Mouse (Mus musculus): ENCODE results near the gene Adra1b. TPM values are rescaled to one million over a fixed set of nuclear protein-coding genes. Genes with fewer than 3 reads are reported as not detected.
A peak's percentile ranks its signal among the peaks of the same experiment; 100 is the strongest.

Gene Adra1b
- polyA plus RNA-seq, 1 experiment from 2014 or later = 6.5 TPM

GRCm38 (mm10) chr11:43835880-43836740 is 64.9 kb downstream of the Adra1b start:
- peak; percentile 72 for DNase-seq (ENCODE audit: low spot score)
- no peaks in the 10 kb centered on the region for H3K4me1 ChIP-seq (ENCODE audit: insufficient read depth, low read depth, low read length)
- peak overlapping the region; percentile 68 for H3K4me2 ChIP-seq (replicated peaks; ENCODE audit: low read depth, low read length)
- TF ChIP-seq CTCF (IDR thresholded peaks at IDR 0.05) (peak; percentile 82), EP300 (IDR thresholded peaks at IDR 0.05) (no peak)
- peak; percentile 92 for ATAC-seq
- 7% methylated on average over 64 of the region's 68 CpGs for WGBS
- no peaks in the 10 kb centered on the region for H3K36me3 ChIP-seq (ENCODE audit: insufficient read depth, low read length)
- peak overlapping the region; percentile 45 for H3K4me3 ChIP-seq (ENCODE audit: low read depth, low read length)
- H3K9me3 ChIP-seq (ENCODE audit: low read length) = no peaks in the 10 kb centered on the region
- no peak overlapping the region; the same call in 1 of the 2 replicates for H3K9ac ChIP-seq (replicated peaks; ENCODE audit: low read depth)
- 0 out of 2 replicates have a peak, but pooled peaks cover 8% of the 10 kb centered on the region for H3K27me3 ChIP-seq (replicated peaks; ENCODE audit: insufficient read depth, low read length)
- H3K27ac ChIP-seq (ENCODE audit: low read length) = 0 out of 2 replicates have a peak overlapping the region, but pooled peaks have one; percentile 32

DNA sequence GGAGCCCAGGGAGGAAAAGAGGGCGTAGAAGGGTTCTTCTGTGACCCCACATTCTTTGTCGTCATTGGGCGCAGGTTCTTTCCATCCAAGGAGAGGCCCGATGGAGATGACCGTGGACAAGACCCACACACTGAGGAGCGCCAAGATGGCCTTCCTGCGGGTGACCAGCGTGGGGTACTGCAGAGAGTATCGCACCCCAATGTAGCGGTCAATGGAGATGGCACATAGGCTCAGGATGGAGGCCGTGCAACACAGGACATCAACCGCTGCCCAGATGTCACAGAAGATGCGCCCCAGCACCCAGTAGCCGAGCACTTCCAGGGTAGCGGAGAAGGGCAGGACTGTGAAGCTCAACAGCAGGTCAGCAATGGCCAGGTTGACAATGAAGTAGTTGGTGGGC is 65.6 kb downstream of the Adra1b start:
- Histone ChIP-seq H3K36me3 (ENCODE audit: insufficient read depth, low read length) (no peaks in the 10 kb centered on the region), H3K9me3 (ENCODE audit: low read length) (no peaks in the 10 kb centered on the region), H3K4me1 (ENCODE audit: insufficient read depth, low read depth, low read length) (no peaks in the 10 kb centered on the region), H3K27me3 (replicated peaks; ENCODE audit: insufficient read depth, low read length) (0 out of 2 replicates have a peak, but pooled peaks cover 8% of the 10 kb centered on the region), H3K9ac (replicated peaks; ENCODE audit: low read depth) (no peak overlapping the region), H3K4me2 (replicated peaks; ENCODE audit: low read depth, low read length) (peak overlapping the region; percentile 68), H3K4me3 (ENCODE audit: low read depth, low read length) (no peak overlapping the region), H3K27ac (ENCODE audit: low read length) (no peak overlapping the region)
- no peak for DNase-seq (ENCODE audit: low spot score)
- 95% methylated on average over 15 of the region's 15 CpGs for WGBS
- ATAC-seq = no peak
- TF ChIP-seq CTCF (IDR thresholded peaks at IDR 0.05) (no peak), EP300 (IDR thresholded peaks at IDR 0.05) (no peak)

- H3K27ac ChIP-seq (ENCODE audit: low read length) = no peak overlapping the region
- WGBS = 34% methylated on average over 11 of the region's 11 CpGs
- ATAC-seq (no peak), DNase-seq (ENCODE audit: low spot score) (no peak)
- 0 out of 2 replicates have a peak, but pooled peaks cover 8% of the 10 kb centered on the region for H3K27me3 ChIP-seq (replicated peaks; ENCODE audit: insufficient read depth, low read length)
- H3K9me3 ChIP-seq (ENCODE audit: low read length) = no peaks in the 10 kb centered on the region
- H3K4me2 ChIP-seq (replicated peaks; ENCODE audit: low read depth, low read length) = 0 out of 2 replicates have a peak overlapping the region, but pooled peaks have one; percentile 17
- no peaks in the 10 kb centered on the region for H3K4me1 ChIP-seq (ENCODE audit: insufficient read depth, low read depth, low read length)
- H3K4me3 ChIP-seq (ENCODE audit: low read depth, low read length) = 0 out of 2 replicates have a peak overlapping the region, but pooled peaks have one; percentile 3
- no peaks in the 10 kb centered on the region for H3K36me3 ChIP-seq (ENCODE audit: insufficient read depth, low read length)
- TF ChIP-seq EP300 (IDR thresholded peaks at IDR 0.05) (no peak), CTCF (IDR thresholded peaks at IDR 0.05) (no peak)
- H3K9ac ChIP-seq (replicated peaks; ENCODE audit: low read depth) = no peak overlapping the region
Measured at GRCm38 (mm10) chr11:43834531-43834930, 66.5 kb downstream of the Adra1b start.

GRCm38 (mm10) chr11:43831530-43831929 is 69.5 kb downstream of the Adra1b start:
- no peak for TF ChIP-seq EP300 (IDR thresholded peaks at IDR 0.05)
- TF ChIP-seq CTCF (IDR thresholded peaks at IDR 0.05) = no peak
- H3K4me3 ChIP-seq (ENCODE audit: low read depth, low read length) = no peak overlapping the region
- DNase-seq (ENCODE audit: low spot score) (peak; percentile 62), ATAC-seq (peak; percentile 54)
- H3K4me2 ChIP-seq (replicated peaks; ENCODE audit: low read depth, low read length) = no peak overlapping the region
- no peaks in the 10 kb centered on the region for H3K9me3 ChIP-seq (ENCODE audit: low read length)
- WGBS = 52% methylated on average over 4 of the region's 4 CpGs
- no peaks in the 10 kb centered on the region for H3K4me1 ChIP-seq (ENCODE audit: insufficient read depth, low read depth, low read length)
- H3K27ac ChIP-seq (ENCODE audit: low read length) = no peak overlapping the region
- H3K9ac ChIP-seq (replicated peaks; ENCODE audit: low read depth) = no peak overlapping the region
- 0 out of 2 replicates have a peak, but pooled peaks cover 8% of the 10 kb centered on the region for H3K27me3 ChIP-seq (replicated peaks; ENCODE audit: insufficient read depth, low read length)
- no peaks in the 10 kb centered on the region for H3K36me3 ChIP-seq (ENCODE audit: insufficient read depth, low read length)

DNA sequence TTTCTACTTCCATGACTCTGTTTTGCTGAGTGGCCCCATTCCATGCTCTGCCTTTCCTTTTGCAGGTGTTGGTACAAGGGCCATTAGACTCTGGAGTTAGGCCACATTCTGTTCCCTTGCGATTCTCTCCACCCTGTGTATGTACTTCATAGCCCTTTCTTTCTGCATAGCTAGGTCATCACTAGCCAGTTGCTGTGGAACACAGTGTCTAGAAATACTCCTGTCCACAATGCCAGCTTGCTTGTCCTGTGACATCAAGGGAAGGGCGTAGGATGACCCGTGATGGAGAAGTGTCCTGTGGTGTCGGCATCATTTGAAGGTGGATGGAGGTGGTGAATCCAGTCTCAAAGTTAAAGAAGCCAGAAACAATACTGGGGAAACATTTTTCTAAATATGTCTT is 74.2 kb downstream of the Adra1b start:
- Histone ChIP-seq H3K4me1 (ENCODE audit: insufficient read depth, low read depth, low read length) (no peaks in the 10 kb centered on the region), H3K9ac (replicated peaks; ENCODE audit: low read depth) (no peak overlapping the region), H3K27ac (ENCODE audit: low read length) (no peak overlapping the region), H3K4me3 (ENCODE audit: low read depth, low read length) (no peak overlapping the region), H3K27me3 (replicated peaks; ENCODE audit: insufficient read depth, low read length) (no peaks in the 10 kb centered on the region), H3K9me3 (ENCODE audit: low read length) (no peaks in the 10 kb centered on the region), H3K36me3 (ENCODE audit: insufficient read depth, low read length) (no peaks in the 10 kb centered on the region), H3K4me2 (replicated peaks; ENCODE audit: low read depth, low read length) (no peak overlapping the region)
- WGBS = 89% methylated on average over 4 of the region's 4 CpGs
- ATAC-seq (no peak), DNase-seq (ENCODE audit: low spot score) (no peak)
- TF ChIP-seq CTCF (IDR thresholded peaks at IDR 0.05) (no peak), EP300 (IDR thresholded peaks at IDR 0.05) (no peak)

GRCm38 (mm10) chr11:43823349-43823748 is 77.7 kb downstream of the Adra1b start:
- no peak overlapping the region for H3K4me2 ChIP-seq (replicated peaks; ENCODE audit: low read depth, low read length)
- no peaks in the 10 kb centered on the region for H3K4me1 ChIP-seq (ENCODE audit: insufficient read depth, low read depth, low read length)
- H3K4me3 ChIP-seq (ENCODE audit: low read depth, low read length) = no peak overlapping the region
- TF ChIP-seq EP300 (IDR thresholded peaks at IDR 0.05) (no peak), CTCF (IDR thresholded peaks at IDR 0.05) (no peak)
- ATAC-seq (no peak), DNase-seq (ENCODE audit: low spot score) (peak; percentile 49)
- no peak overlapping the region for H3K9ac ChIP-seq (replicated peaks; ENCODE audit: low read depth)
- no peak overlapping the region for H3K27ac ChIP-seq (ENCODE audit: low read length)
- H3K27me3 ChIP-seq (replicated peaks; ENCODE audit: insufficient read depth, low read length) = no peaks in the 10 kb centered on the region
- 46% methylated on average over 5 of the region's 5 CpGs for whole genome bisulfite sequencing
- no peaks in the 10 kb centered on the region for H3K9me3 ChIP-seq (ENCODE audit: low read length)
- no peaks in the 10 kb centered on the region for H3K36me3 ChIP-seq (ENCODE audit: insufficient read depth, low read length)

Measured in lung, postnatal 0 days (tissue).